Mouse (Mus musculus): ENCODE data around the gene Nfyc. TPM values are rescaled to one million over a fixed set of nuclear protein-coding genes. Genes with fewer than 3 reads are reported as not detected.

Gene Nfyc
- polyA plus RNA-seq, 1 experiment from 2014 or later = 126 TPM

DNA sequence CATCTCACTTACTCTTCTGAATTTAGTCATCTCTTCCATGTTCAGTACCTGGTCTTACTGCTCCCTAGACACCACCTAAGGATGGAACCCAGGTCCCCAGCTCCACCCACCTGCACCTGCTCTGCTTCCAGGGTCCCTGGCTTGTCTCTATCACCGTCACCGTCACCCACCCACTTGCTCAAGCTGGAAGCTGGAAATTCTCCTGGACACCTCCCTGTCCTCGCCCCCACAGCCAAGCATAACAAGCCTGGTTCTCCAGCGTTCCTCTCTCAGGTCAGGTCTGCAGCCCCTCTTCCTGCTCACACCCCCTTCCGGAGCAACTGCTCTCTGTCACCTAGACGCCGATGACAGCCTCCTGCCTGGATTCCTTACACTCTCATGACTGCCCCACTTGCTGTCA is 28.5 kb upstream of the Nfyc start:
- H3K27ac ChIP-seq (ENCODE audit: low read depth, low read length) = no peak overlapping the region
- H3K36me3 ChIP-seq (ENCODE audit: control insufficient read depth, insufficient read depth, low read length) = no peaks in the 10 kb centered on the region
- 81% methylated on average over 7 of the region's 7 CpGs for WGBS
- no peak overlapping the region for H3K4me3 ChIP-seq (ENCODE audit: low read depth, low read length)
- ATAC-seq (ENCODE audit: insufficient read depth, low FRiP score, low TSS enrichment) = no peak
- no peak overlapping the region for H3K4me2 ChIP-seq (ENCODE audit: low read depth)
- H3K27me3 ChIP-seq (ENCODE audit: control insufficient read depth, insufficient read depth, low read length) = peaks cover 11% of the 10 kb centered on the region; the same call in 1 of the 2 replicates
- H3K4me1 ChIP-seq (ENCODE audit: control insufficient read depth, insufficient read depth, low read length) = peaks cover 4% of the 10 kb centered on the region
- H3K9ac ChIP-seq (ENCODE audit: low read length) = no peak overlapping the region
- no peaks in the 10 kb centered on the region for H3K9me3 ChIP-seq (ENCODE audit: control insufficient read depth, low read length)
- DNase-seq (ENCODE audit: low spot score) = peak; percentile 8

- no peak overlapping the region for H3K27ac ChIP-seq (ENCODE audit: low read depth, low read length)
- H3K9ac ChIP-seq (ENCODE audit: low read length) = no peak overlapping the region
- H3K4me3 ChIP-seq (ENCODE audit: low read depth, low read length) = no peak overlapping the region
- ATAC-seq (ENCODE audit: insufficient read depth, low FRiP score, low TSS enrichment) (0 out of 2 replicates have a peak, but pooled peaks have one; percentile 8), DNase-seq (ENCODE audit: low spot score) (no peak)
- WGBS = 63% methylated on average over 5 of the region's 5 CpGs
- H3K4me1 ChIP-seq (ENCODE audit: control insufficient read depth, insufficient read depth, low read length) = peaks cover 4% of the 10 kb centered on the region
- H3K27me3 ChIP-seq (ENCODE audit: control insufficient read depth, insufficient read depth, low read length) = peaks cover 11% of the 10 kb centered on the region; the same call in 1 of the 2 replicates
- H3K4me2 ChIP-seq (ENCODE audit: low read depth) = no peak overlapping the region
- H3K9me3 ChIP-seq (ENCODE audit: control insufficient read depth, low read length) = no peaks in the 10 kb centered on the region
- no peaks in the 10 kb centered on the region for H3K36me3 ChIP-seq (ENCODE audit: control insufficient read depth, insufficient read depth, low read length)
These were observed 25.0 kb upstream of the Nfyc start for GRCm38 (mm10) chr4:120856376-120856775.

GRCm38 (mm10) chr4:120855360-120856060 is 24.1 kb upstream of the Nfyc start:
- no peaks in the 10 kb centered on the region for H3K36me3 ChIP-seq (ENCODE audit: control insufficient read depth, insufficient read depth, low read length)
- H3K4me2 ChIP-seq (ENCODE audit: low read depth) = peak overlapping the region; percentile 93
- H3K4me1 ChIP-seq (ENCODE audit: control insufficient read depth, insufficient read depth, low read length) = peaks cover 4% of the 10 kb centered on the region
- H3K4me3 ChIP-seq (ENCODE audit: low read depth, low read length) = peak overlapping the region; percentile 60
- DNase-seq (ENCODE audit: low spot score) = peak; percentile 4
- ATAC-seq (ENCODE audit: insufficient read depth, low FRiP score, low TSS enrichment) = no peak
- H3K9me3 ChIP-seq (ENCODE audit: control insufficient read depth, low read length) = no peaks in the 10 kb centered on the region
- H3K9ac ChIP-seq (ENCODE audit: low read length) = peak overlapping the region; percentile 70
- WGBS = 12% methylated on average over 7 of the region's 7 CpGs
- H3K27me3 ChIP-seq (ENCODE audit: control insufficient read depth, insufficient read depth, low read length) = peaks cover 11% of the 10 kb centered on the region; the same call in 1 of the 2 replicates
- no peak overlapping the region for H3K27ac ChIP-seq (ENCODE audit: low read depth, low read length)

DNA sequence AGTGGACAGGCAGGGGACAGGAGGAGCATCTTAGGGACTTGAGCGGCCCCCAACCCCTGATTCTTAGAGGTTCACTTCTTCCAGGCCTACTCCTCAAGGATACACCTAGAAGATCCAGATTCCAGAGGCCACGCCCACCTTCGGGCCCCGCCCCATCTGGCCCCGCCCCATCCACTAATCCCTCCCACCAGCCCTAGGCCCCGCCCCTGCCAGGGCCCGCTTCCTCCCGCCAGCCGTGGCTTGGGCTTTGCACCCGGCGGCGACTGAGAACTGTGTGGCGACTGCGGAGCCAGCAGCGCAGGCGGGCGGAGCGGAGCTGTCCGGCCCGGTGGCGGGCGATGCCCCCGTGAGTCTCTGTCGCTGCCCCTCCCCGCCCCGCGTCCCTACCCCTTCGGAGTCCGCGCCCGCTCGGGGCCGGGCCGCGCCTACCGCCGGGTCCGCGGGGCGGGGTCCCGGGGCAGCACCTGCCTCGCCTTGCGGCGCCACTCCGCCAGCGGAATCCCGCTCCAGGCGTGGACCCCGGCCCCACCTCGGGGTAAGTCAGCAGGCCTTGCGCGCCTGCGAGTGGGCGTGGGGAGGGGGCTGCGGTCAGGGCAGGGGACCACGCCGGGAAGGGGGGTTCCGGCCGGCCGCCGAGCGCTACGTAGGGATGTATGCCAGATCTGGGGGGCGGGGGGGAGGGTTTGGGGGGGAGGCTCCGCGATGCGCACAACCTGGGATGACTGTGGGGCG is 23.4 kb upstream of the Nfyc start, which contains the start of gene Rims3:
Rims3 (plus strand) TSS at position 229 of the 732 bp plus-strand sequence.
- Histone ChIP-seq H3K4me3 (ENCODE audit: low read depth, low read length) (peak within 1 kb of the TSS; percentile 60), H3K9me3 (ENCODE audit: control insufficient read depth, low read length) (no peaks in the 10 kb centered on the region), H3K4me2 (ENCODE audit: low read depth) (peak within 1 kb of the TSS; percentile 93), H3K4me1 (ENCODE audit: control insufficient read depth, insufficient read depth, low read length) (peaks cover 4% of the 10 kb centered on the region), H3K36me3 (ENCODE audit: control insufficient read depth, insufficient read depth, low read length) (no peaks in the 10 kb centered on the region), H3K27me3 (ENCODE audit: control insufficient read depth, insufficient read depth, low read length) (peaks cover 11% of the 10 kb centered on the region; the same call in 1 of the 2 replicates), H3K9ac (ENCODE audit: low read length) (peak within 1 kb of the TSS; percentile 70), H3K27ac (ENCODE audit: low read depth, low read length) (no peak within 1 kb of the TSS)
- DNase-seq (ENCODE audit: low spot score) = peak; percentile 73
- WGBS = 1% methylated on average over 48 of the region's 68 CpGs
- ATAC-seq (ENCODE audit: insufficient read depth, low FRiP score, low TSS enrichment) = peak; percentile 64

- H3K9me3 ChIP-seq (ENCODE audit: control insufficient read depth, low read length) = no peaks in the 10 kb centered on the region
- H3K36me3 ChIP-seq (ENCODE audit: control insufficient read depth, insufficient read depth, low read length) = no peaks in the 10 kb centered on the region
- no peak overlapping the region for H3K9ac ChIP-seq (ENCODE audit: low read length)
- H3K27ac ChIP-seq (ENCODE audit: low read depth, low read length) = no peak overlapping the region
- no peaks in the 10 kb centered on the region for H3K4me1 ChIP-seq (ENCODE audit: control insufficient read depth, insufficient read depth, low read length)
- WGBS = 5% methylated on average over 10 of the region's 10 CpGs
- H3K4me3 ChIP-seq (ENCODE audit: low read depth, low read length) = no peak overlapping the region
- peaks cover 9% of the 10 kb centered on the region; the same call in 1 of the 2 replicates for H3K27me3 ChIP-seq (ENCODE audit: control insufficient read depth, insufficient read depth, low read length)
- no peak overlapping the region for H3K4me2 ChIP-seq (ENCODE audit: low read depth)
- peak; percentile 77 for DNase-seq (ENCODE audit: low spot score)
- no peak for ATAC-seq (ENCODE audit: insufficient read depth, low FRiP score, low TSS enrichment)
These were observed 19.6 kb upstream of the Nfyc start for GRCm38 (mm10) chr4:120850946-120851345.

- H3K4me2 ChIP-seq (ENCODE audit: low read depth) = no peak overlapping the region
- no peak overlapping the region for H3K27ac ChIP-seq (ENCODE audit: low read depth, low read length)
- H3K27me3 ChIP-seq (ENCODE audit: control insufficient read depth, insufficient read depth, low read length) = no peaks in the 10 kb centered on the region
- WGBS = 63% methylated on average over 11 of the region's 11 CpGs
- no peaks in the 10 kb centered on the region for H3K4me1 ChIP-seq (ENCODE audit: control insufficient read depth, insufficient read depth, low read length)
- no peak for ATAC-seq (ENCODE audit: insufficient read depth, low FRiP score, low TSS enrichment)
- no peaks in the 10 kb centered on the region for H3K9me3 ChIP-seq (ENCODE audit: control insufficient read depth, low read length)
- no peak overlapping the region for H3K4me3 ChIP-seq (ENCODE audit: low read depth, low read length)
- H3K36me3 ChIP-seq (ENCODE audit: control insufficient read depth, insufficient read depth, low read length) = no peaks in the 10 kb centered on the region
- DNase-seq (ENCODE audit: low spot score) = no peak
- no peak overlapping the region for H3K9ac ChIP-seq (ENCODE audit: low read length)
These were observed 18.1 kb upstream of the Nfyc start for GRCm38 (mm10) chr4:120849451-120849850.

- no peaks in the 10 kb centered on the region for H3K4me1 ChIP-seq (ENCODE audit: control insufficient read depth, insufficient read depth, low read length)
- no peak overlapping the region for H3K4me2 ChIP-seq (ENCODE audit: low read depth)
- H3K36me3 ChIP-seq (ENCODE audit: control insufficient read depth, insufficient read depth, low read length) = no peaks in the 10 kb centered on the region
These were observed 17.5 kb upstream of the Nfyc start for GRCm38 (mm10) chr4:120848909-120849308.

DNA sequence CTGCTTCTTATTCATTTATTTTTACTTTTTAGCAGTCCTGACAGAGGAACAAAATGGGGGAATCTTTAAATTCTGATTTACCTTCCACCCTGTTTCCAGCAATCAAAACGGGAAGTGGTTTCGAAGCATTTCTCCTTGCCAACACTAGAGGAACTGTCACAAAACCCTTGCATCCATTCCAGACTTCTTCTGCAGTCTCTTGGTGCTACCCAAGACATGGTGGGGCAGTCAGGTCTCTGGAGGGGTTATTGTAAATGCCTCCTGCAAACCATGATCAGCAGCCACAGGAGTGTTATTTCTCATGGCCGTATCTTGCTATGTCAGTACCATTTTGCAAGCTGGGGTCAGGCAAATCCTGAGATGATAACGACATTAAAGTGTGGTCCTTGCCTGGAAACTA is 13.7 kb upstream of the Nfyc start:
- no peak overlapping the region for H3K27ac ChIP-seq (ENCODE audit: low read depth, low read length)
- no peaks in the 10 kb centered on the region for H3K27me3 ChIP-seq (ENCODE audit: control insufficient read depth, insufficient read depth, low read length)
- no peak overlapping the region for H3K4me3 ChIP-seq (ENCODE audit: low read depth, low read length)
- no peak overlapping the region for H3K4me2 ChIP-seq (ENCODE audit: low read depth)
- DNase-seq (ENCODE audit: low spot score) (no peak), ATAC-seq (ENCODE audit: insufficient read depth, low FRiP score, low TSS enrichment) (no peak)
- H3K4me1 ChIP-seq (ENCODE audit: control insufficient read depth, insufficient read depth, low read length) = no peaks in the 10 kb centered on the region
- no peaks in the 10 kb centered on the region for H3K36me3 ChIP-seq (ENCODE audit: control insufficient read depth, insufficient read depth, low read length)
- H3K9ac ChIP-seq (ENCODE audit: low read length) = no peak overlapping the region
- WGBS = 82% methylated on average over 4 of the region's 4 CpGs
- no peaks in the 10 kb centered on the region for H3K9me3 ChIP-seq (ENCODE audit: control insufficient read depth, low read length)

More at GRCm38 (mm10) chr4:120848909-120849308, 17.5 kb upstream of the Nfyc start:
- DNase-seq (ENCODE audit: low spot score) (no peak), ATAC-seq (ENCODE audit: insufficient read depth, low FRiP score, low TSS enrichment) (no peak)
- Histone ChIP-seq H3K27ac (ENCODE audit: low read depth, low read length) (no peak overlapping the region), H3K9me3 (ENCODE audit: control insufficient read depth, low read length) (no peaks in the 10 kb centered on the region), H3K9ac (ENCODE audit: low read length) (no peak overlapping the region), H3K4me3 (ENCODE audit: low read depth, low read length) (no peak overlapping the region), H3K27me3 (ENCODE audit: control insufficient read depth, insufficient read depth, low read length) (no peaks in the 10 kb centered on the region)
- WGBS = 80% methylated on average over 6 of the region's 6 CpGs

Measured in neural tube, embryonic 11.5 days (tissue).